Mouse (Mus musculus): ENCODE results near the gene Rtkn.
A peak's percentile ranks its signal among the peaks of the same experiment; 100 is the strongest.

DNA sequence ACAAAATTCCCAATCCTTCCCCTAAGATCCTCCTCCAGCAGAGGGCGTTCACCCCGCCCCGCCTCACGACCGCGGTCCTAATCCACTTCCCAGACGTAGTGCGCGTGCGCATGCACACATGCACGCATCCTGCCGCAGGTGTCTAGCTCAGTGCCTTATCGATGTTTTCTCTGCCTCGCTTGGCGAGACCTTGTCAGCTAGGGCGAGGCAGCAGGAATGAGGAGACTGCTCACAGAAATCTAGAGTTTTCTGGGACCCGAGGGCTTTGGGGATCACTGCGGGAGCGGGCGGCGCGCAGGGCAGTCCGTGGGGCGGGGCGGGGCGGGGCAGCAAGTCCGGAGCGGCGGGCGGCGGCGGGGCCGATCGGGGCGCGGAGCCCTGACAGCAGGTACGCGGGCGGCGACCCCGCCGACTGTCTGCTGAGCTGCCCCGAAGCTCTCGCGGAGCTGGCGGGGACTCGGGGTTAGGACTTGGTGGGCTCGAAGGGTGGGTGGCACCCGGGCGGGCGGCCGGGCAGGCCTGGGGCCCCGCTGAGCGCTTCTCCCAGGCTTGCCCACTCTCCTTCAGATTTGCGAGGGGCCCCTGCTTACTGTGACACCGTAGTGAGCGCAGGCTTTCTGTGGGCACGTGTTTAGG lies 30.5 kb downstream of the Rtkn start, which contains the start of gene Dctn1:
- TF ChIP-seq POLR2A (IDR thresholded peaks at IDR 0.05; ENCODE audit: low read depth, low read length): peak; percentile 58; the same call in 1 of the 2 replicates
- peak; percentile 83; the same call in 1 of the 2 replicates for TF ChIP-seq CTCF (IDR thresholded peaks at IDR 0.05; ENCODE audit: borderline replicate concordance, insufficient read depth, low read length)

All from embryonic fibroblast, embryonic 13.5 days (primary cell).